Mouse (Mus musculus) intestine, embryonic 14.5 days (tissue): ENCODE results near the gene Tctn1. TPM values are rescaled to one million over a fixed set of nuclear protein-coding genes. Genes with fewer than 3 reads are reported as not detected.

Experiments used
- ATAC-seq: fragments of 200-750 bp; cut with Nextera tagmentation; replicated peaks from 2 replicates; pipeline ENCODE4 v1.8.0; 2017; ENCODE audit warnings: low read depth, moderate number of reproducible peaks, moderate TSS enrichment, moderate library complexity; ENCODE audit not compliant: low FRiP score, low TSS enrichment
- DNase-seq: peaks from one replicate; pipeline ENCODE4 v3.0.0-alpha.2; 2018; ENCODE audit warnings: low spot score
- H3K27ac ChIP-seq: fragments of 300-500 bp; sonication (generic); 2 replicates; pipeline ENCODE4 v1.5.1; 2014; ENCODE audit warnings: low read depth, mild to moderate bottlenecking, control low read depth
- H3K27me3 ChIP-seq: fragments of 300-500 bp; sonication (generic); replicated peaks from 2 replicates; pipeline ENCODE4 v1.6.1; 2014; ENCODE audit warnings: low read length, control low read depth; ENCODE audit not compliant: control insufficient read depth, insufficient read depth
- H3K36me3 ChIP-seq: fragments of 300-500 bp; sonication (generic); 2 replicates; pipeline ENCODE4 v1.6.1; 2014; ENCODE audit warnings: low read length, control low read depth; ENCODE audit not compliant: control insufficient read depth, insufficient read depth
- H3K4me1 ChIP-seq: fragments of 300-500 bp; sonication (generic); replicated peaks from 2 replicates; pipeline ENCODE4 v1.6.1; 2014; ENCODE audit warnings: low read length, control low read depth, mixed read lengths; ENCODE audit not compliant: control insufficient read depth, insufficient read depth
- H3K4me2 ChIP-seq: fragments of 300-500 bp; sonication (generic); 2 replicates; pipeline ENCODE4 v1.6.1; 2014; ENCODE audit warnings: low read length
- H3K4me3 ChIP-seq: fragments of 300-500 bp; sonication (generic); 2 replicates; pipeline ENCODE4 v1.5.1; 2014; ENCODE audit warnings: low read depth, low read length, control low read depth, mixed read lengths
- H3K9ac ChIP-seq: fragments of 300-500 bp; sonication (generic); 2 replicates; pipeline ENCODE4 v1.6.1; 2014; ENCODE audit warnings: mild to moderate bottlenecking, low read length
- H3K9me3 ChIP-seq: fragments of 300-500 bp; sonication (generic); 2 replicates; pipeline ENCODE4 v1.6.1; 2016; ENCODE audit warnings: low read length, control low read depth; ENCODE audit not compliant: control insufficient read depth
- WGBS: fragments of 180-500 bp; shearing (Covaris S2); extraction: QIAGEN DNeasy Blood & Tissue Kit; methylation state at CpG from one replicate; pipeline ENCODE4 v1.1.7; 2014; 5-methylcytosine and 5-hydroxymethylcytosine counted together
- polyA plus RNA-seq: library from polyadenylated mRNA; unstranded; fragments of >200 nt; fragmentation: Nextera tagmentation; extraction: Ambion mirVana; gene quantifications from 2 replicates; pipeline ENCODE4 v1.2.1, GENCODE M21; 2014

Gene Tctn1
- polyA plus RNA-seq: 4.2 and 4.4 TPM in 2 replicates

DNA sequence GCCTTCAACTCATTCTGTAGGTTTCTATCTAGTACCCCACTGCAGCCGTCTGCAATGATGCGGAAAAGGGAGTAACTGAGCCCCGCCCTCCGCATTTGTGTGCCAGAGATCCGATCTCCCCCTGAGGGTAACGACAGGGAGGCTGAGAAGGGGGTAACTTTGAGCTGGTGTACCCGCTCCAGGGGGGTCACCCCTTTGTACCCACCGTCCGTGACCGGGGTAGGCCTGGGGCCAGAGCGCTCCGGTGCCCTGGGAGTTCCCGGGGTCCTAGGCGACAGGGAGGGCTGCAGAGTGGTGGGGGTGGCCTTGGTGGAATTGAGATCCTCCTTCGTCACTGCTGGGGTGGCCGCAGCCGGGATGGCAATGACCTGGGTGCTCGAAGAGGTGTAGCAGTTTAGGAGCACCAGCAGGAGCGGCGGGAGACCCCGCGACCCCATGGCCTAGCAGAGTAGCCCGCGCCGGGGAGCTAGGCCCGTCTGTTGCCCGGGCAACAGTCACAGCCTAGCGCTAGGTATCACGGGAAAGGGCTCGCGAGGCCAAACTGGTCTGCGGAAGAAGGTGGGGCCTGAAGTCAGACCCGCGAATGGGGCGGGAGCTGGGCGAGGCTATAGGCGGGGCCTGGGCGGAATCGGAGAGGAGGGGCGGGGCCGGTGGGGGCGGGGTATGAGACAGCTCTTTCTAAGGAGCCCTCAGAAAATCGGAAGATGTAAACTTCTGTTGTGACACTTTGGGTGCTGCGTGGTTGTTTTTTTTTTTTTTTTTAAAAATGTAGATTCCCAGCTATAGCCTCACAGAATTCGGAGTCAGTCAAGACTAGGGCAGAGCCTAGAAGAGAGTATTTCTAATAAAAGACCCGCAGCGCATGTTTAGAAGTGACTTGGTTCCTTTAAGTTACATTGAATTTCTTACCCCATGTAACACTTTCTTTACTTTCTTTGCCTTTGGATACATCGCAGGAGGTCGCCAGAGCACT lies at the start of gene Tctn1:
Gene Tctn1, minus strand, starts transcription at position 528 of the 973 bp plus-strand sequence.
- ATAC-seq: peak; percentile 97
- 1% methylated on average over 49 of the region's 49 CpGs for WGBS
- Histone ChIP-seq H3K27ac (no peak within 1 kb of the TSS), H3K9me3 (no peaks in the 10 kb centered on the region), H3K27me3 (no peaks in the 10 kb centered on the region), H3K4me3 (peak within 1 kb of the TSS; percentile 90), H3K4me2 (peak within 1 kb of the TSS; percentile 69), H3K4me1 (peaks cover 11% of the 10 kb centered on the region; the same call in 1 of the 2 replicates), H3K36me3 (peaks cover 11% of the 10 kb centered on the region), H3K9ac (peak within 1 kb of the TSS; percentile 74)
- peak; percentile 95 for DNase-seq

DNA sequence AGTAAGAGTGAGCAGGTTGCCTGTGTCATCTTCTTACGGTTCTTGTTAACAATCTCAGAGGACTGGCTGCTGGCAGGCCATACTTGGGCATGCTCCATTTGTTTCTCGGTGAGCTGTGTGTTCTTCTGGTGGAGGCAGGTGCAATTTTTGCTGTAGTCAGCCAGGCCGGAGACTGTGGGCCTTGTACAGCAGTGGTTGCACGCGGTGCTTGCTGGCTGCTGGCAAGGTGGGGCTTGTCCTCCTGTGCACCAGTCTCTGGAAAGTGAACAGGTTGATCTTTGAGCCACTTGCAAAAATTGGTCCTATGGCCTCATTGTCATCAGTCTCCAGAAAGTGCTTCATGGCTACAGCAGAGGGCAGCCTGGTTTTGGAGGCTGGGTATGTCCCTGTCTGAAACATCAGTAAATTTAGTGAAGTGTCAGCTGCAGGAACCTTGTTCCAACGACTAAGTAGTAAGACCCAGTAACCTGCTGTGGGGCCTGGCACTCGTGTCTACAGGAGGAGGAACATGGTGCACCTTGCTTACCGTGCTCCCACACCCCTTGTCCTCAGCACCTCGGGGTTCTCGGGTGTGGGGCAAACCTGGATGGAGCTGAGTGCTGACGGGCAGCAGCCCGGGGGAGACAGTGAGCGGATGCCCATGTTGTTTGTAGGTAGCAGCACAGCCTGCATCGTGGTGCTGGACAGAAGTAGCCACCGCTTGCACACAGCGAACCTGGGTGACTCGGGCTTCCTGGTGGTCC lies 48.9 kb upstream of the Tctn1 start:
- H3K9ac ChIP-seq: no peak overlapping the region
- WGBS: 86% methylated on average over 17 of the region's 17 CpGs

GRCm38 (mm10) chr5:122312346-122312745 lies 48.1 kb upstream of the Tctn1 start:
- no peaks in the 10 kb centered on the region for H3K4me1 ChIP-seq
- H3K27me3 ChIP-seq: no peaks in the 10 kb centered on the region
- no peak overlapping the region for H3K9ac ChIP-seq
- no peak overlapping the region for H3K4me3 ChIP-seq
- H3K9me3 ChIP-seq: no peaks in the 10 kb centered on the region
- peaks cover 45% of the 10 kb centered on the region for H3K36me3 ChIP-seq
- no peak overlapping the region for H3K27ac ChIP-seq
- H3K4me2 ChIP-seq: no peak overlapping the region
- ATAC-seq (no peak), DNase-seq (no peak)
- 92% methylated on average over 4 of the region's 4 CpGs for WGBS

More for the DNA sequence above, 48.9 kb upstream of the Tctn1 start:
- Histone ChIP-seq H3K4me3 (no peak overlapping the region), H3K27me3 (no peaks in the 10 kb centered on the region), H3K27ac (no peak overlapping the region), H3K9me3 (no peaks in the 10 kb centered on the region), H3K4me2 (no peak overlapping the region), H3K4me1 (no peaks in the 10 kb centered on the region), H3K36me3 (peaks cover 46% of the 10 kb centered on the region)
- DNase-seq (no peak), ATAC-seq (no peak)

- Histone ChIP-seq H3K27ac (no peak overlapping the region), H3K4me2 (no peak overlapping the region), H3K4me1 (no peaks in the 10 kb centered on the region), H3K4me3 (no peak overlapping the region), H3K9me3 (no peaks in the 10 kb centered on the region), H3K27me3 (no peaks in the 10 kb centered on the region), H3K9ac (no peak overlapping the region), H3K36me3 (peaks cover 40% of the 10 kb centered on the region)
- ATAC-seq (no peak), DNase-seq (no peak)
- WGBS: 72% methylated on average over 7 of the region's 7 CpGs
Measured at GRCm38 (mm10) chr5:122311692-122312091, 47.4 kb upstream of the Tctn1 start.

- ATAC-seq (no peak), DNase-seq (no peak)
- Histone ChIP-seq H3K36me3 (peaks cover 40% of the 10 kb centered on the region), H3K27ac (no peak overlapping the region), H3K4me3 (no peak overlapping the region), H3K27me3 (no peaks in the 10 kb centered on the region), H3K4me1 (no peaks in the 10 kb centered on the region), H3K4me2 (no peak overlapping the region), H3K9me3 (no peaks in the 10 kb centered on the region), H3K9ac (no peak overlapping the region)
- 87% methylated on average over 8 of the region's 8 CpGs for WGBS
Measured at GRCm38 (mm10) chr5:122310699-122311098, 46.4 kb upstream of the Tctn1 start.

DNA sequence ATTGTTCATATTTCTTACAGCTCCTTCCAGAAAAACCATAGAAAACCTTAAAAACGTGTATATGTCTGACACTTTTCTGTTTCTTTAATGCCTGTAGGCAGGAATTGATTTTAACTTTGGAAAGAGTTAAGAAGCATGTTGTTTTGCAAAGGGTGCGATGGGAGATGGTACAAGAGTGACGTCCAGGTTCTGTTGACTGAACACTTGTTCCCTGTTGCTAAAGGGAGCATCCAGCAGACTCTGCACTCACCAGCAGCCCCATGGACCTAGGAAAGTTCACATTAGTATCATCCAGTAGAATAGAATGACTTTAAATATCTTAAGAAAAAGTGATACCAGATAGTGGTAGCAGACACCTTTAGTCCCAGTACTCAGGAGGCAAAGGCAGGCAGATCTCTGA lies 42.3 kb upstream of the Tctn1 start:
- H3K9me3 ChIP-seq: no peaks in the 10 kb centered on the region
- no peak overlapping the region for H3K4me2 ChIP-seq
- no peak overlapping the region for H3K9ac ChIP-seq
- 91% methylated on average over 3 of the region's 3 CpGs for WGBS
- ATAC-seq (no peak), DNase-seq (no peak)
- H3K36me3 ChIP-seq: peaks cover 13% of the 10 kb centered on the region
- H3K4me1 ChIP-seq: peaks cover 22% of the 10 kb centered on the region
- no peak overlapping the region for H3K4me3 ChIP-seq
- H3K27me3 ChIP-seq: no peaks in the 10 kb centered on the region
- H3K27ac ChIP-seq: no peak overlapping the region

DNA sequence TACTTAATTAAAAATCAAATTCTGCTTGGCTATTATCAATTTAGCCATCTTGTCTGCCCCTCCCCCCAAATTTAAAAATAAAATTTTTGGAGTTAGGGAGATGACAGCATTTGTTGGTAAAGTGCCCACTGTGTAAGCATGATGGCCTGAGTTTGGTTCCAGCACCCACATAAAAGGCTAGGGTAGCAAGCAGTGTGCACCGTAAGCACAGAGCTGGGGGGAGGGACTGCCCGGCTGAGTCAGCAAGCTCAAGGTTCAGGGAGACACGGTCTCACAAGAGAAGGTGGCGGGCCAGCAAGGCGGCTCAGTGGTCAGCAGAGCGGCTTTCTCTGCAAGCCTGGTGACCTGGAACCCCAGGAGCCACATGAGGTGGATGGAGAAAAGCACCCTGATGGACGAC lies 41.2 kb upstream of the Tctn1 start:
- Histone ChIP-seq H3K36me3 (peaks cover 5% of the 10 kb centered on the region; the same call in 1 of the 2 replicates), H3K4me3 (no peak overlapping the region), H3K4me1 (peaks cover 22% of the 10 kb centered on the region), H3K4me2 (no peak overlapping the region), H3K9ac (no peak overlapping the region), H3K9me3 (no peaks in the 10 kb centered on the region), H3K27me3 (no peaks in the 10 kb centered on the region), H3K27ac (no peak overlapping the region)
- DNase-seq: no peak
- WGBS: 89% methylated on average over 7 of the region's 7 CpGs
- ATAC-seq: no peak

- no peak for ATAC-seq
- Histone ChIP-seq H3K4me1 (peaks cover 22% of the 10 kb centered on the region), H3K27ac (no peak overlapping the region), H3K9ac (no peak overlapping the region), H3K36me3 (peaks cover 3% of the 10 kb centered on the region; the same call in 1 of the 2 replicates), H3K4me2 (no peak overlapping the region), H3K4me3 (no peak overlapping the region), H3K9me3 (no peaks in the 10 kb centered on the region), H3K27me3 (no peaks in the 10 kb centered on the region)
- 73% methylated on average over 6 of the region's 6 CpGs for WGBS
- DNase-seq: no peak
Measured at GRCm38 (mm10) chr5:122304541-122304940, 40.3 kb upstream of the Tctn1 start.
